Mouse (Mus musculus): ENCODE measurements at regions not wholly inside any gene's neighbourhood (a gene's known extent, or its start where the extent isn't known, plus 50 kb on each side); places are given as distances from the start of the nearest gene placed in this dataset.
"Not testable (repeated sequence)": the region's sequence is repeated elsewhere in the genome, so short reads cannot be mapped to it uniquely, and the experiment has no call there.

DNA sequence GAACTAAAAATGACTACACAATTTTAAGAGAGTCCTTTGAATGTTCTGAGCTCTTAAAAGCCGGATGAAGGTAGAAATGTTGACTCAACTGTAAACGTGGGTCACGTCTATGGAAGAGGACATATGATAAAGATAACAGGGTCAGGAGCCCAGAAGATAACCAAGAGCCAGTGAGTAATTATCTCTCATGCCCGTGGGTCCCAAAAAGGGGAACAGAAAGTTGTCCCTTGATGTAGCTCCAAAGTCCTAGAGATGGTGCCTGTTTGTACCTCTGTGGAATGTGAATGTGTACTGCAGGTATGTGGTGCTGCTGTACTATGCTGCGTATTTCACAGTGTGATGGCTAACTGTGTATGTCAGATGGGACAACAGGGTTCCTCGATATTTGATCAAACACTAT is 479.1 kb downstream of the Gja1 start:
- no peaks in the 10 kb centered on the region for H3K4me1 ChIP-seq (replicated peaks; ENCODE audit: control insufficient read depth, insufficient read depth, low read length)
- ATAC-seq (ENCODE audit: low FRiP score) = no peak
- H3K4me3 ChIP-seq (ENCODE audit: low read depth, low read length) = no peak overlapping the region
- no peak overlapping the region for H3K4me2 ChIP-seq (replicated peaks; ENCODE audit: low read depth, low read length)
- no peaks in the 10 kb centered on the region for H3K36me3 ChIP-seq (ENCODE audit: control insufficient read depth, insufficient read depth, low read length)
- 94% methylated on average over 6 of the region's 6 CpGs for WGBS
- H3K27me3 ChIP-seq (ENCODE audit: control insufficient read depth, insufficient read depth, low read length) = no peaks in the 10 kb centered on the region
- H3K27ac ChIP-seq (ENCODE audit: low read depth, low read length) = no peak overlapping the region
- no peak overlapping the region for H3K9ac ChIP-seq (ENCODE audit: low read depth, low read length)
- no peak for DNase-seq (ENCODE audit: low spot score)
- no peaks in the 10 kb centered on the region for H3K9me3 ChIP-seq (ENCODE audit: control insufficient read depth, low read length)

DNA sequence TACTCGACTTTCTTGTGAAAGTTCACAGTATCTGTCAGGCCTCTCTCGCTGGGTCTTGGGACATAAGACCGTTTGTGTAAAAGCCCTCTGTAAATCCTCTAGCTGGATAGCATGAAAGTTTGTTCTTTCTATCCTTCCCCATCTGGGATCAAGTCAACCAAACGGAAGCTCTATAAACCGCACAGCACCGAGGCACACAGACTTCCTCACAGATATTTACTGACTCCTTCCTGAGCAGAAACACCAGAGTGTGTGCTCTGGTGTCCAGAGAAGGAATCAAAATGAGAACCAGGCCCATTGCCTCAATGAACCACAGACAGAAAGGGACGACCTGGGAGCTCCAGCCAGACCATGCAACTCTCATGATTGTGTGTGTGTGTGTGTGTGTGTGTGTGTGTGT is 502.6 kb downstream of the Gja1 start:
- H3K4me2 ChIP-seq (replicated peaks; ENCODE audit: low read depth, low read length) = no peak overlapping the region
- DNase-seq (ENCODE audit: low spot score) (no peak), ATAC-seq (ENCODE audit: low FRiP score) (no peak)
- 83% methylated on average over 7 of the region's 7 CpGs for WGBS
- no peak overlapping the region for H3K27ac ChIP-seq (ENCODE audit: low read depth, low read length)
- H3K4me3 ChIP-seq (ENCODE audit: low read depth, low read length) = no peak overlapping the region
- no peak overlapping the region for H3K9ac ChIP-seq (ENCODE audit: low read depth, low read length)
- no peaks in the 10 kb centered on the region for H3K9me3 ChIP-seq (ENCODE audit: control insufficient read depth, low read length)
- no peaks in the 10 kb centered on the region for H3K4me1 ChIP-seq (replicated peaks; ENCODE audit: control insufficient read depth, insufficient read depth, low read length)
- no peaks in the 10 kb centered on the region for H3K36me3 ChIP-seq (ENCODE audit: control insufficient read depth, insufficient read depth, low read length)
- H3K27me3 ChIP-seq (ENCODE audit: control insufficient read depth, insufficient read depth, low read length) = no peaks in the 10 kb centered on the region

DNA sequence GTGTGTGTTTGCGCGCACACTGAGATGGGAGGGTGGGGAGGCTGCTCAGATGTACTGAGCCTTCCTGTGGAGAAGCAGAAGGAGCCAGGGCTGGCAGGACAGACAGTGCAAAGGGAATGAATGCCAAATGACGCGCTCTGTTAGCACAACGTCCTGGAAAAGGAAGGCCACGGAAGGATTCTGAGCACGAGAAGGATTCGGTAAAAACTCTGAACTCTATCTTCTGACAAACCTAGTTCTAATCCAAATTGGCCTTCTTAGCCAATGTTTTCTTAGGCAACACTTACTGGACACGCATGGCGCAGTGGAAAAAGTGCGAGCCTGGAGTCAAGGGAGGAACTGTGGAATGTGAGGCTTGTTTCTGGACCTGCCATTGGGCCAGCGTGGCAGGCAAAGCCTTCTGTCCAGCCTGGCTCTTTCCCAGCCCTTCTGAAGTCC is 503.0 kb downstream of the Gja1 start:
- Histone ChIP-seq H3K9me3 (ENCODE audit: control insufficient read depth, low read length) (no peaks in the 10 kb centered on the region), H3K36me3 (ENCODE audit: control insufficient read depth, insufficient read depth, low read length) (no peaks in the 10 kb centered on the region), H3K27ac (ENCODE audit: low read depth, low read length) (no peak overlapping the region), H3K27me3 (ENCODE audit: control insufficient read depth, insufficient read depth, low read length) (no peaks in the 10 kb centered on the region), H3K4me2 (replicated peaks; ENCODE audit: low read depth, low read length) (no peak overlapping the region), H3K4me1 (replicated peaks; ENCODE audit: control insufficient read depth, insufficient read depth, low read length) (no peaks in the 10 kb centered on the region), H3K9ac (ENCODE audit: low read depth, low read length) (no peak overlapping the region), H3K4me3 (ENCODE audit: low read depth, low read length) (no peak overlapping the region)
- no peak for DNase-seq (ENCODE audit: low spot score)
- WGBS = 79% methylated on average over 12 of the region's 12 CpGs
- ATAC-seq (ENCODE audit: low FRiP score) = no peak

DNA sequence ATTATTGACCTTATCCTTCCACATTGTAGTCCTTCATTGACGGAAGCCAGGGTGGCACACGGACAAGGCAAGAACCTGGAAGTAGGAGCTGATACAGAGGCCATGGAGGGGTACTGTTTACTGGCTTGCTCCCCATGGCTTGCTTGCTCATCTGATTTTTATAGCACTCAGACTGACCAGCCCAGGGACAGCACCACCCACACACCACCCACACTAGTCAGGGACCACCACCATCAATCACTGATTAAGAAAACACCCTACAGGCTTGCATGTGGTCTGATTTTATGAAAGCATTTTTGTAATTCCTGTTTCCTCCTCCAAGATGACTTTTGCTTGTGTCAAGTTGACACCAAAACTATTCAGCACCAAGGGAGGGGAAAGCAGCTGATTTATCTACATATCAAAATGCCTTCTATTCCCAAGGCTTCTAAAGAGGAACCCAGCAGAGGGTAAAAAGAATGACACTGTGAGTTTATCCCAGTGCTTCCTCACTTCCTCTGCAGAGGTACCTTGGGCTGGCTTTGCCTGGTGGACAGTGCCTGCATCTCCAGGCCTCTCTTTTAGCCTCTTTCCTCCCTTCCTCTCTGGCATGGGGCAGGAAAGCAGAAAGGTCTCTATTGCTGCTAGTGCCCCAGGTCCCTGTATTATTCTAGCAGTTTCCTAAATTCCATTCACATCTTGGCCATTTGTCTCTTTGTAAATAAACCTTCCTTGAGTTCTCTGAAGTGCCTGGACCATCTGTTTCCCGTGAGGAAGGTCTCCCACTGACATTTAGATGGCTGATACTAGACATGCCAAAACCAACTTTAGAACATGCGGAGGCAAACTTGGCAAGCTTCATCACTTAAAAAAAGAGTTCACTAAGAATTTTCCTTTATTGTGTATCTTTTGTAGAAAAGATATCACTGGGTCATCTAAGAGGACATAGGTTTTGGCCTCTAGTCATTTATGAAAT is 507.6 kb downstream of the Gja1 start:
- Histone ChIP-seq H3K4me2 (replicated peaks; ENCODE audit: low read depth, low read length) (no peak overlapping the region), H3K36me3 (ENCODE audit: control insufficient read depth, insufficient read depth, low read length) (no peaks in the 10 kb centered on the region), H3K4me1 (replicated peaks; ENCODE audit: control insufficient read depth, insufficient read depth, low read length) (no peaks in the 10 kb centered on the region), H3K9ac (ENCODE audit: low read depth, low read length) (no peak overlapping the region), H3K9me3 (ENCODE audit: control insufficient read depth, low read length) (no peaks in the 10 kb centered on the region), H3K4me3 (ENCODE audit: low read depth, low read length) (no peak overlapping the region), H3K27me3 (ENCODE audit: control insufficient read depth, insufficient read depth, low read length) (no peaks in the 10 kb centered on the region), H3K27ac (ENCODE audit: low read depth, low read length) (no peak overlapping the region)
- ATAC-seq (ENCODE audit: low FRiP score) (no peak), DNase-seq (ENCODE audit: low spot score) (peak; percentile 12)
- WGBS = 71% methylated on average over 4 of the region's 4 CpGs

DNA sequence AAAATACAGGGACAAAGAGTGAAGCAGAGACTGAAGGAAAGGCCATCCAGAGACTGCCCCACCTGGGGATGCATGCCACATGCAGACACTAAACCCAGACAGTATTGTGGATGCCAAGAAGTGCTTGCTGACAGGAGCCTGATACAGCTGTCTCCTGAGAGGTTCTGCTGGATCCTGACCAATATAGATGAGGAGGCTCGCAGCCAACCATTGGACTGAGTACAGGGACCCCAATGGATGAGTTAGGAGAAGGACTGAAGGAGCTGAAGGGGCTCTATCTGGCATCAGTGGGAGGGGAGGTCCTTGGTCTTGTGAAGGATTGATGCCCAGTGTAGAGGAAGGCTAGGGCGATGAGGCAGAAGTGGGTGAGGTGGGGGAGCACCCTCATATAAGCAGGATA is 514.4 kb downstream of the Gja1 start:
- H3K4me3 ChIP-seq (ENCODE audit: low read depth, low read length); H3K27ac ChIP-seq (ENCODE audit: low read depth, low read length); H3K27me3 ChIP-seq (ENCODE audit: control insufficient read depth, insufficient read depth, low read length); H3K9ac ChIP-seq (ENCODE audit: low read depth, low read length); DNase-seq (ENCODE audit: low spot score); ATAC-seq (ENCODE audit: low FRiP score); H3K4me1 ChIP-seq (replicated peaks; ENCODE audit: control insufficient read depth, insufficient read depth, low read length); H3K36me3 ChIP-seq (ENCODE audit: control insufficient read depth, insufficient read depth, low read length); H3K9me3 ChIP-seq (ENCODE audit: control insufficient read depth, low read length); H3K4me2 ChIP-seq (replicated peaks; ENCODE audit: low read depth, low read length): not testable (repeated sequence)
- 95% methylated on average over 2 of the region's 2 CpGs for WGBS

DNA sequence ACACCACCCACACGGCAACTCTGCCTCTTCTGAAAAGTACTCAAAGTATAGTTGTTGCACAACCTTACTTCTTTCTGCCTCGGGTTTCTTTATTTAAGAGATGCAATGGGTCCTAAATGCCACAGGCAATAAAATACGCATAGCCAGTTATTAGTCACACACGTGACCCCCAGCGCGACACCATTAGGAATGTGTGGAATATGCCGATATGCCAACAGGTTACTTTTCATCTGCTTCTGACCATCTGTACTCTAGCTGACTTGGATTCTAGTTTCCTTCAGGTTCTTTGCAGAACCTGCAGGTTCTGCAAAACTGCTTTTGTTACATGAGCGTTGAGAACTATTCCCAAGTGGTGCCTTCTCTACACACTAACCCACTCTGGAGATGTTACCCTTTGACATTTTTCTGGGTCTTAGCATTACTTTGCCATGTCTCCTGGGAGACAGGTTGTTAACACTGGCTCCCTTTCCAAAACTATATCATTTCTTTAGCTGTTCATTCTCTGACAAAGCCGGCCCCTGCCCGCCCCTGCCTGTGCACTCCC is 515.6 kb downstream of the Gja1 start:
- no peaks in the 10 kb centered on the region for H3K36me3 ChIP-seq (ENCODE audit: control insufficient read depth, insufficient read depth, low read length)
- DNase-seq (ENCODE audit: low spot score) (no peak), ATAC-seq (ENCODE audit: low FRiP score) (peak; percentile 17; the same call in 1 of the 2 replicates)
- no peak overlapping the region for H3K4me2 ChIP-seq (replicated peaks; ENCODE audit: low read depth, low read length)
- no peaks in the 10 kb centered on the region for H3K4me1 ChIP-seq (replicated peaks; ENCODE audit: control insufficient read depth, insufficient read depth, low read length)
- no peaks in the 10 kb centered on the region for H3K9me3 ChIP-seq (ENCODE audit: control insufficient read depth, low read length)
- no peaks in the 10 kb centered on the region for H3K27me3 ChIP-seq (ENCODE audit: control insufficient read depth, insufficient read depth, low read length)
- no peak overlapping the region for H3K4me3 ChIP-seq (ENCODE audit: low read depth, low read length)
- H3K27ac ChIP-seq (ENCODE audit: low read depth, low read length) = no peak overlapping the region
- 55% methylated on average over 10 of the region's 10 CpGs for WGBS
- H3K9ac ChIP-seq (ENCODE audit: low read depth, low read length) = no peak overlapping the region

DNA sequence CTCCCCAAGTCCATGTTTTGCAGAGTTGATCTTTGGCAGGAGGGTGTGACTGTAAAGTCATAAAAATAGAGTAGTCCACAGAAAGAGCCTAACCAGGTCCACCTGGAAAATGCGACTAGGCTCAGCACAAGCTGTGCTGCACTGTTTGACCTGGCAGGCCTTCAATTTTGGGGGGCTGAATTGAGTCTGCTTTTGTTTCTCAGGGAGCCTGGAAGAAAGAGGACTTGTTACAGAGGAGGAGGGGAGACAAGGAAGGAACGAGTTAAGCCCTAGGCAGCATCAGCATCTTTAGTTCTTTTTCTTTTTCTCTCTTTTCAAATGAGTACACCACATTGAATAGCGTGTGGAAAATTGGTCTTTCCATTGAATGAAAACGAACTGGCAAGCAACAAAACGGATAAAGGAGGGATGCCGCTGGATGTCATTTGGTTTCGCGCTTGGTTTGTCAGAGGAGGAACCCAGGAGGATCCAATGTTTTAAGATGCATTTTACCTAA is 516.1 kb downstream of the Gja1 start:
- no peak overlapping the region for H3K27ac ChIP-seq (ENCODE audit: low read depth, low read length)
- no peaks in the 10 kb centered on the region for H3K4me1 ChIP-seq (replicated peaks; ENCODE audit: control insufficient read depth, insufficient read depth, low read length)
- H3K36me3 ChIP-seq (ENCODE audit: control insufficient read depth, insufficient read depth, low read length) = no peaks in the 10 kb centered on the region
- H3K27me3 ChIP-seq (ENCODE audit: control insufficient read depth, insufficient read depth, low read length) = no peaks in the 10 kb centered on the region
- no peaks in the 10 kb centered on the region for H3K9me3 ChIP-seq (ENCODE audit: control insufficient read depth, low read length)
- no peak overlapping the region for H3K4me2 ChIP-seq (replicated peaks; ENCODE audit: low read depth, low read length)
- WGBS = 23% methylated on average over 8 of the region's 8 CpGs
- ATAC-seq (ENCODE audit: low FRiP score) (peak; percentile 59), DNase-seq (ENCODE audit: low spot score) (peak; percentile 12)
- no peak overlapping the region for H3K4me3 ChIP-seq (ENCODE audit: low read depth, low read length)
- no peak overlapping the region for H3K9ac ChIP-seq (ENCODE audit: low read depth, low read length)

DNA sequence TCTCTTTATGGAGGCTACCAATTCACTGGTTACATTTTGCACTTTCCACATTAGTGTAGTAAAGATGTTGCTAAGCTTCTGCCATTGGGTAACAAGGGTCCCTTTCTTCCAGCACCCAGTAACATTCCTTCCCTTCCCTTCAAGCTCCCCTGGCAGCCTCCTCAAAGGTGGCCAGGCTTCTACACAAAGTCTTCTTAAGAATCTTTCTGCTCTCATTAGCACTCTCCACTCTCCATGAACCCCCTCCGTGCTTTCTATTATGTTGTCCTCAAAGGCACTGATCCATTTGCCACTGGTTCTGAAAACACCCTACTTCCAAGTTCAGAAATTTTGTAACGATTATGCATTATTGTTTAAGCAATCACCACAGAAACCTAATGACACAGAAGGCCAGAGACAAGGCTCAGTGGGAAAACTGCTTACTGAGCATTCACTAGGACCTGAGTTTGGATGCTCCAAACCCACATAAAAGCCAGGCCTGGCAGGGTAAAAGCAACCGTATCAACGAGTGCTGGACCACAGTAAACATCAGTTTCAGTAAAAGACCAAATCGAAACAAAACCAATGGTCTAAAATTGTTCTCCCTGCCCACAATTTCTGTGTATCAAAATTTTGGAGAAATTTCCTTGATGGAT is 522.6 kb downstream of the Gja1 start:
- Histone ChIP-seq H3K4me2 (replicated peaks; ENCODE audit: low read depth, low read length) (no peak overlapping the region), H3K9me3 (ENCODE audit: control insufficient read depth, low read length) (no peaks in the 10 kb centered on the region), H3K36me3 (ENCODE audit: control insufficient read depth, insufficient read depth, low read length) (no peaks in the 10 kb centered on the region), H3K27ac (ENCODE audit: low read depth, low read length) (no peak overlapping the region), H3K27me3 (ENCODE audit: control insufficient read depth, insufficient read depth, low read length) (no peaks in the 10 kb centered on the region), H3K4me3 (ENCODE audit: low read depth, low read length) (no peak overlapping the region), H3K9ac (ENCODE audit: low read depth, low read length) (no peak overlapping the region), H3K4me1 (replicated peaks; ENCODE audit: control insufficient read depth, insufficient read depth, low read length) (no peaks in the 10 kb centered on the region)
- DNase-seq (ENCODE audit: low spot score) (no peak), ATAC-seq (ENCODE audit: low FRiP score) (no peak)
- WGBS = 57% methylated on average over 5 of the region's 5 CpGs

All from hindbrain, embryonic 11.5 days (tissue).